Mouse (Mus musculus): ENCODE data around the gene Dnah1. TPM values are rescaled to one million over a fixed set of nuclear protein-coding genes. Genes with fewer than 3 reads are reported as not detected.
A peak's percentile ranks its signal among the peaks of the same experiment; 100 is the strongest.

Gene Dnah1
- polyA plus RNA-seq (2012; fragmentation: generic; extraction: Trizol): 0.02 TPM

- no peak within 1 kb of the TSS for H3K4me3 ChIP-seq
- TF ChIP-seq MAX (IDR thresholded peaks at IDR 0.05; ENCODE audit: low read depth) (no peak), MYOG (IDR thresholded peaks at IDR 0.05; ENCODE audit: control insufficient read depth in 1 of 3, insufficient read depth in 1 of 3, insufficient read length in 2 of 3, low read depth in 2 of 3) (no peak), TCF12 (IDR thresholded peaks at IDR 0.05; ENCODE audit: insufficient read depth, poor library complexity, severe bottlenecking) (no peak), CEBPB (IDR thresholded peaks at IDR 0.05; ENCODE audit: insufficient read depth, poor library complexity, severe bottlenecking) (no peak), USF1 (IDR thresholded peaks at IDR 0.05; ENCODE audit: low read depth) (no peak), SRF (IDR thresholded peaks at IDR 0.05; ENCODE audit: control insufficient read depth, insufficient read length, low read depth) (no peak), TCF3 (IDR thresholded peaks at IDR 0.05; ENCODE audit: insufficient read length, low read depth) (no peak), REST (IDR thresholded peaks at IDR 0.05; ENCODE audit: insufficient read depth, insufficient read length) (no peak), POLR2A (IDR thresholded peaks at IDR 0.05; ENCODE audit: insufficient read length, low read depth) (no peak), MYOD1 (IDR thresholded peaks at IDR 0.05; ENCODE audit: control insufficient read depth in 1 of 3, insufficient read length in 2 of 3, low read depth in 2 of 3) (no peak), E2F4 (IDR thresholded peaks at IDR 0.05; ENCODE audit: insufficient read depth) (no peak), POLR2AphosphoS2 (IDR thresholded peaks at IDR 0.05; ENCODE audit: insufficient read length, low read depth) (no peak)
These were observed at the start of gene Dnah1 for GRCm38 (mm10) chr14:31323849-31324792. TSS of gene Dnah1 (minus strand) at chr14:31323896.

GRCm38 (mm10) chr14:31369377-31369776 lies 45.7 kb upstream of the Dnah1 start:
- Histone ChIP-seq H3K27me3 (ENCODE audit: control insufficient read depth, insufficient read depth, insufficient read length) (no peaks in the 10 kb centered on the region), H3K79me2 (ENCODE audit: control insufficient read depth, insufficient read depth) (no peaks in the 10 kb centered on the region), H3K4me2 (ENCODE audit: low read depth) (no peak overlapping the region), H3K4me3 (no peak overlapping the region), H3ac (ENCODE audit: control insufficient read depth, insufficient read length) (no peak overlapping the region), H3K36me3 (ENCODE audit: control insufficient read depth, insufficient read depth) (peaks cover 52% of the 10 kb centered on the region)
- TF ChIP-seq REST (IDR thresholded peaks at IDR 0.05; ENCODE audit: insufficient read depth, insufficient read length) (no peak), TCF3 (IDR thresholded peaks at IDR 0.05; ENCODE audit: insufficient read length, low read depth) (no peak), MYOG (IDR thresholded peaks at IDR 0.05; ENCODE audit: control insufficient read depth in 1 of 3, insufficient read depth in 1 of 3, insufficient read length in 2 of 3, low read depth in 2 of 3) (no peak), POLR2AphosphoS2 (IDR thresholded peaks at IDR 0.05; ENCODE audit: insufficient read length, low read depth) (no peak), USF1 (IDR thresholded peaks at IDR 0.05; ENCODE audit: low read depth) (no peak), POLR2A (IDR thresholded peaks at IDR 0.05; ENCODE audit: insufficient read length, low read depth) (no peak), SRF (IDR thresholded peaks at IDR 0.05; ENCODE audit: control insufficient read depth, insufficient read length, low read depth) (no peak), CEBPB (IDR thresholded peaks at IDR 0.05; ENCODE audit: insufficient read depth, poor library complexity, severe bottlenecking) (no peak), MAX (IDR thresholded peaks at IDR 0.05; ENCODE audit: low read depth) (no peak), MYOD1 (IDR thresholded peaks at IDR 0.05; ENCODE audit: control insufficient read depth in 1 of 3, insufficient read length in 2 of 3, low read depth in 2 of 3) (no peak), TCF12 (IDR thresholded peaks at IDR 0.05; ENCODE audit: insufficient read depth, poor library complexity, severe bottlenecking) (no peak), E2F4 (IDR thresholded peaks at IDR 0.05; ENCODE audit: insufficient read depth) (no peak)

More at GRCm38 (mm10) chr14:31323849-31324792, at the start of gene Dnah1:
- no peaks in the 10 kb centered on the region for H3K36me3 ChIP-seq (ENCODE audit: control insufficient read depth, insufficient read depth)
- no peaks in the 10 kb centered on the region for H3K79me2 ChIP-seq (ENCODE audit: control insufficient read depth, insufficient read depth)
- H3ac ChIP-seq (ENCODE audit: control insufficient read depth, insufficient read length): no peak within 1 kb of the TSS
- peaks cover 19% of the 10 kb centered on the region for H3K27me3 ChIP-seq (ENCODE audit: control insufficient read depth, insufficient read depth, insufficient read length)
- H3K4me2 ChIP-seq (ENCODE audit: low read depth): peak within 1 kb of the TSS; percentile 48

DNA sequence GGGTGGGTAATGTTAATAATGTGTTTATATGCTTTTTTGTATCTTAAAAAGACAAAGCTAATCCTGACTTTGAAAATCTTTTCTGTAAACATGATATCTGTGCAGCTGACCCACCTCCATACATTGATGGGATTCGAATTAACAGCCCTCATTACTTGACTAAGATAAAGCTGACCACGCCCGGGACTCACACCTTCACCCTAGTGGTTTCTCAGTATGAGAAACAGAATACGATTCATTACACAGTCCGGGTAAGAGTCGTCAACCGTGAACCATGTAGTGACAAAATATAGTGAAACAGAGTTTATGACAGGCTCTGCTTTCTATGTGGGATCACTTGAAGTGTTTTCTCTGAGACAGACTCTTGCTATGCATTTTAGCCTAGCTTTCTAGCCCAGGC lies 44.3 kb upstream of the Dnah1 start:
- no peaks in the 10 kb centered on the region for H3K79me2 ChIP-seq (ENCODE audit: control insufficient read depth, insufficient read depth)
- H3K36me3 ChIP-seq (ENCODE audit: control insufficient read depth, insufficient read depth): peaks cover 53% of the 10 kb centered on the region
- TF ChIP-seq MYOD1 (IDR thresholded peaks at IDR 0.05; ENCODE audit: control insufficient read depth in 1 of 3, insufficient read length in 2 of 3, low read depth in 2 of 3) (no peak), TCF12 (IDR thresholded peaks at IDR 0.05; ENCODE audit: insufficient read depth, poor library complexity, severe bottlenecking) (no peak), MAX (IDR thresholded peaks at IDR 0.05; ENCODE audit: low read depth) (no peak), REST (IDR thresholded peaks at IDR 0.05; ENCODE audit: insufficient read depth, insufficient read length) (no peak), SRF (IDR thresholded peaks at IDR 0.05; ENCODE audit: control insufficient read depth, insufficient read length, low read depth) (no peak), POLR2A (IDR thresholded peaks at IDR 0.05; ENCODE audit: insufficient read length, low read depth) (no peak), CEBPB (IDR thresholded peaks at IDR 0.05; ENCODE audit: insufficient read depth, poor library complexity, severe bottlenecking) (no peak), POLR2AphosphoS2 (IDR thresholded peaks at IDR 0.05; ENCODE audit: insufficient read length, low read depth) (no peak), USF1 (IDR thresholded peaks at IDR 0.05; ENCODE audit: low read depth) (no peak), MYOG (IDR thresholded peaks at IDR 0.05; ENCODE audit: control insufficient read depth in 1 of 3, insufficient read depth in 1 of 3, insufficient read length in 2 of 3, low read depth in 2 of 3) (no peak), E2F4 (IDR thresholded peaks at IDR 0.05; ENCODE audit: insufficient read depth) (no peak), TCF3 (IDR thresholded peaks at IDR 0.05; ENCODE audit: insufficient read length, low read depth) (no peak)
- H3K4me2 ChIP-seq (ENCODE audit: low read depth): no peak overlapping the region
- no peaks in the 10 kb centered on the region for H3K27me3 ChIP-seq (ENCODE audit: control insufficient read depth, insufficient read depth, insufficient read length)
- H3K4me3 ChIP-seq: no peak overlapping the region
- no peak overlapping the region for H3ac ChIP-seq (ENCODE audit: control insufficient read depth, insufficient read length)

DNA sequence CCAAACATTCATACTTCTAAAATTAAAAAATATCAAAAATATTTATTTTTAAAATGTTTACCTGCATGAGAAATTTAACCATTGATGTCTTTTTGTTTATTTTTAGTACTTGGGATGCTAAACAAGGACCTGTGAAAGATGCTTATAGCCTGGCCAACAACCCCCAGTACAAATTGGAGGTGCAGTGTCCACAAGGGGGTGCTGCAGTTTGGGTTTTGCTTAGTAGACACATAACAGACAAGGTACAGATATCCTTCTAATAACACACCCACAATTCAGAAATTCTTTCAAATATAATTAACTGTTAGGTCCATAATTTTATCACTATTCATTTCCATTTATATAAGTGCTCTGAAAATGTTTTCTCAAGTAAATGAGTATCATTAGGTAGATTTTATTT lies 41.7 kb upstream of the Dnah1 start:
- TF ChIP-seq POLR2A (IDR thresholded peaks at IDR 0.05; ENCODE audit: insufficient read length, low read depth): no peak
- TF ChIP-seq TCF3 (IDR thresholded peaks at IDR 0.05; ENCODE audit: insufficient read length, low read depth): no peak
- TF ChIP-seq MAX (IDR thresholded peaks at IDR 0.05; ENCODE audit: low read depth): no peak
- no peak for TF ChIP-seq USF1 (IDR thresholded peaks at IDR 0.05; ENCODE audit: low read depth)
- no peak for TF ChIP-seq TCF12 (IDR thresholded peaks at IDR 0.05; ENCODE audit: insufficient read depth, poor library complexity, severe bottlenecking)
- TF ChIP-seq POLR2AphosphoS2 (IDR thresholded peaks at IDR 0.05; ENCODE audit: insufficient read length, low read depth): no peak
- no peak for TF ChIP-seq MYOG (IDR thresholded peaks at IDR 0.05; ENCODE audit: control insufficient read depth in 1 of 3, insufficient read depth in 1 of 3, insufficient read length in 2 of 3, low read depth in 2 of 3)
- TF ChIP-seq CEBPB (IDR thresholded peaks at IDR 0.05; ENCODE audit: insufficient read depth, poor library complexity, severe bottlenecking): no peak
- TF ChIP-seq MYOD1 (IDR thresholded peaks at IDR 0.05; ENCODE audit: control insufficient read depth in 1 of 3, insufficient read length in 2 of 3, low read depth in 2 of 3): no peak
- TF ChIP-seq REST (IDR thresholded peaks at IDR 0.05; ENCODE audit: insufficient read depth, insufficient read length): no peak
- TF ChIP-seq SRF (IDR thresholded peaks at IDR 0.05; ENCODE audit: control insufficient read depth, insufficient read length, low read depth): no peak
- no peak for TF ChIP-seq E2F4 (IDR thresholded peaks at IDR 0.05; ENCODE audit: insufficient read depth)
- Histone ChIP-seq H3K4me3 (no peak overlapping the region), H3K27me3 (ENCODE audit: control insufficient read depth, insufficient read depth, insufficient read length) (no peaks in the 10 kb centered on the region), H3ac (ENCODE audit: control insufficient read depth, insufficient read length) (no peak overlapping the region), H3K79me2 (ENCODE audit: control insufficient read depth, insufficient read depth) (no peaks in the 10 kb centered on the region), H3K36me3 (ENCODE audit: control insufficient read depth, insufficient read depth) (peaks cover 47% of the 10 kb centered on the region), H3K4me2 (ENCODE audit: low read depth) (no peak overlapping the region)
